In genomic region chr5:68672834-68673233, GRCm38 (mm10) we compare ENCODE assay signal across 17 mouse cellular contexts.
"Had no signal": no experiment of that assay in that cellular context is flagged by ENCODE, and none has a peak within 500 bp of the region (broad histone marks: within the 10 kb centered on the region; RNA-seq: fewer than 3 reads in every experiment).

No protein-coding gene starts in this region.

- H3K4me2 ChIP-seq: neural tube, embryonic 12.5 days; neural tube, embryonic 13.5 days; neural tube, embryonic 15.5 days; stomach, embryonic 15.5 days had no signal

- H3K4me3 ChIP-seq: neural tube, embryonic 12.5 days; neural tube, embryonic 13.5 days; neural tube, embryonic 15.5 days; stomach, embryonic 15.5 days had no signal

- H3K27ac ChIP-seq: neural tube, embryonic 12.5 days; neural tube, embryonic 13.5 days; neural tube, embryonic 15.5 days; stomach, embryonic 15.5 days; stomach, postnatal 0 days had no signal

- DNase-seq: retina, postnatal 1 day; right cerebral cortex, adult 18-20 months; right cerebral cortex, postnatal 14 days; right cerebral cortex, postnatal 25 days; right cerebral cortex, postnatal 4 days; spleen, adult 18-20 months; thymus, adult 18-20 months; thymus, adult 2 months; thymus, postnatal 14 days; thymus, postnatal 25 days; thymus, postnatal 36 days; thymus, postnatal 4 days had no signal

- H3K9me3 ChIP-seq: neural tube, embryonic 12.5 days; neural tube, embryonic 13.5 days; neural tube, embryonic 15.5 days; stomach, embryonic 15.5 days had no signal

- H3K4me1 ChIP-seq: neural tube, embryonic 12.5 days; neural tube, embryonic 13.5 days; neural tube, embryonic 15.5 days; stomach, embryonic 15.5 days had no signal

- H3K27me3 ChIP-seq: neural tube, embryonic 12.5 days; neural tube, embryonic 13.5 days; neural tube, embryonic 15.5 days; stomach, embryonic 15.5 days had no signal

- H3K9ac ChIP-seq: neural tube, embryonic 12.5 days; neural tube, embryonic 13.5 days; neural tube, embryonic 15.5 days; stomach, embryonic 15.5 days had no signal

- H3K36me3 ChIP-seq: neural tube, embryonic 12.5 days; neural tube, embryonic 13.5 days; neural tube, embryonic 15.5 days; stomach, embryonic 15.5 days had no signal
